Mouse (Mus musculus) brain, adult 2 months (tissue): ENCODE data around the gene Crtc3.
A peak's percentile ranks its signal among the peaks of the same experiment; 100 is the strongest.

Experiments
- DNase-seq: peaks from one replicate; pipeline ENCODE4 v3.0.0; 2011; ENCODE audit warnings: low read depth, low spot score

Crtc3 gene

GRCm38 (mm10) chr7:80641497-80641896, 47.2 kb downstream of the Crtc3 start:
- peak; percentile 56 for DNase-seq

- DNase-seq, result peak; percentile 95
These were observed 48.7 kb downstream of the Crtc3 start for GRCm38 (mm10) chr7:80639981-80640380.

- no peak for DNase-seq
These were observed 50.2 kb downstream of the Crtc3 start for GRCm38 (mm10) chr7:80638460-80638859.

- DNase-seq, result peak; percentile 55
These were observed 51.5 kb downstream of the Crtc3 start for GRCm38 (mm10) chr7:80636953-80637800.

GRCm38 (mm10) chr7:80636288-80636952, 52.3 kb downstream of the Crtc3 start:
- DNase-seq, result peak; percentile 39

GRCm38 (mm10) chr7:80635866-80636265, 52.8 kb downstream of the Crtc3 start:
- DNase-seq, result no peak

- no peak for DNase-seq
These were observed 53.9 kb downstream of the Crtc3 start for GRCm38 (mm10) chr7:80634741-80635140.

GRCm38 (mm10) chr7:80633635-80634034, 55.0 kb downstream of the Crtc3 start:
- no peak for DNase-seq

- peak; percentile 55 for DNase-seq
These were observed 56.7 kb downstream of the Crtc3 start for GRCm38 (mm10) chr7:80631993-80632392.

- DNase-seq, result no peak
These were observed 57.3 kb downstream of the Crtc3 start for GRCm38 (mm10) chr7:80631405-80631804.

GRCm38 (mm10) chr7:80629369-80629768, 59.3 kb downstream of the Crtc3 start:
- no peak for DNase-seq

GRCm38 (mm10) chr7:80628708-80629183, 59.9 kb downstream of the Crtc3 start:
- peak; percentile 98 for DNase-seq

- peak; percentile 51 for DNase-seq
These were observed 61.7 kb downstream of the Crtc3 start for GRCm38 (mm10) chr7:80626943-80627342.

- DNase-seq, result no peak
These were observed 62.8 kb downstream of the Crtc3 start for GRCm38 (mm10) chr7:80625841-80626240.

GRCm38 (mm10) chr7:80623276-80623675, 65.4 kb downstream of the Crtc3 start:
- DNase-seq, result peak; percentile 87

GRCm38 (mm10) chr7:80616096-80616495, 72.6 kb downstream of the Crtc3 start:
- DNase-seq, result peak; percentile 49

GRCm38 (mm10) chr7:80614042-80614441, 74.6 kb downstream of the Crtc3 start:
- DNase-seq, result no peak

- no peak for DNase-seq
These were observed 76.4 kb downstream of the Crtc3 start for GRCm38 (mm10) chr7:80612191-80612787.

- DNase-seq, result peak; percentile 58
These were observed 77.0 kb downstream of the Crtc3 start for GRCm38 (mm10) chr7:80611646-80612045.

- DNase-seq, result no peak
These were observed 81.2 kb downstream of the Crtc3 start for GRCm38 (mm10) chr7:80607503-80607902.

- DNase-seq, result no peak
These were observed 82.2 kb downstream of the Crtc3 start for GRCm38 (mm10) chr7:80606435-80606834.

GRCm38 (mm10) chr7:80605557-80605930, 83.1 kb downstream of the Crtc3 start:
- no peak for DNase-seq
